Comparison of ENCODE assay signal across 28 mouse cellular contexts in genomic region chr15:60814542-60814941, GRCm38 (mm10).
"Had no signal": no experiment of that assay in that cellular context is flagged by ENCODE, and none has a peak within 500 bp of the region (broad histone marks: within the 10 kb centered on the region; RNA-seq: fewer than 3 reads in every experiment).

No protein-coding gene starts in this region.

- H3K27me3 ChIP-seq: heart, embryonic 13.5 days; heart, embryonic 15.5 days; hindbrain, embryonic 12.5 days; kidney, embryonic 15.5 days; limb, embryonic 13.5 days; limb, embryonic 15.5 days; liver, embryonic 12.5 days had no signal

- ATAC-seq: hindbrain, postnatal 0 days; intestine, embryonic 16.5 days; liver, embryonic 12.5 days had no signal

- H3K9ac ChIP-seq: heart, embryonic 13.5 days; heart, embryonic 15.5 days; hindbrain, embryonic 12.5 days; hindbrain, embryonic 14.5 days; kidney, embryonic 15.5 days; limb, embryonic 13.5 days; limb, embryonic 15.5 days; liver, embryonic 12.5 days; liver, embryonic 14.5 days had no signal

- H3K36me3 ChIP-seq: heart, embryonic 15.5 days; hindbrain, embryonic 12.5 days; kidney, embryonic 15.5 days; limb, embryonic 13.5 days; limb, embryonic 15.5 days; liver, embryonic 12.5 days had no signal

- H3K4me1 ChIP-seq: heart, embryonic 13.5 days; heart, embryonic 15.5 days; hindbrain, embryonic 12.5 days; kidney, embryonic 15.5 days; limb, embryonic 13.5 days; limb, embryonic 15.5 days; liver, embryonic 12.5 days had no signal

- DNase-seq: gastrocnemius, adult 2 months; gastrocnemius, postnatal 10 days; gastrocnemius, postnatal 25 days; heart, adult 2 months; heart, postnatal 14 days; heart, postnatal 36 days; kidney, adult 11 months; kidney, adult 2 months; kidney, adult 9 months; kidney, postnatal 14 days; kidney, postnatal 36 days; layer of hippocampus, adult 9-11 months; layer of hippocampus, postnatal 36 days; left cerebral cortex, postnatal 4 days had no signal

- H3K4me2 ChIP-seq: heart, embryonic 11.5 days; heart, embryonic 13.5 days; heart, embryonic 15.5 days; hindbrain, embryonic 12.5 days; hindbrain, embryonic 14.5 days; kidney, embryonic 15.5 days; limb, embryonic 13.5 days; limb, embryonic 15.5 days; liver, embryonic 12.5 days had no signal

- H3K9me3 ChIP-seq: heart, embryonic 13.5 days; heart, embryonic 15.5 days; hindbrain, embryonic 10.5 days; hindbrain, embryonic 12.5 days; kidney, embryonic 15.5 days; limb, embryonic 13.5 days; limb, embryonic 15.5 days; liver, embryonic 12.5 days had no signal

- H3K27ac ChIP-seq: gastrocnemius, adult 2 months; heart, adult 2 months; heart, embryonic 13.5 days; heart, embryonic 15.5 days; hindbrain, embryonic 10.5 days; hindbrain, embryonic 12.5 days; hindbrain, embryonic 14.5 days; hindbrain, postnatal 0 days; kidney, embryonic 15.5 days; kidney, postnatal 0 days; limb, embryonic 13.5 days; limb, embryonic 15.5 days; liver, embryonic 12.5 days; liver, embryonic 14.5 days had no signal

- H3K4me3 ChIP-seq: gastrocnemius, adult 2 months; heart, adult 2 months; heart, embryonic 13.5 days; heart, embryonic 15.5 days; hindbrain, embryonic 10.5 days; hindbrain, embryonic 12.5 days; kidney, embryonic 15.5 days; limb, embryonic 13.5 days; limb, embryonic 15.5 days; liver, embryonic 12.5 days had no signal
